Mouse (Mus musculus): ENCODE data around the gene Nrn1l. TPM values are rescaled to one million over a fixed set of nuclear protein-coding genes. Genes with fewer than 3 reads are reported as not detected.

Gene Nrn1l
- total and polyA plus RNA-seq, 2 experiments: 1.5 TPM; not detected in 1

DNA sequence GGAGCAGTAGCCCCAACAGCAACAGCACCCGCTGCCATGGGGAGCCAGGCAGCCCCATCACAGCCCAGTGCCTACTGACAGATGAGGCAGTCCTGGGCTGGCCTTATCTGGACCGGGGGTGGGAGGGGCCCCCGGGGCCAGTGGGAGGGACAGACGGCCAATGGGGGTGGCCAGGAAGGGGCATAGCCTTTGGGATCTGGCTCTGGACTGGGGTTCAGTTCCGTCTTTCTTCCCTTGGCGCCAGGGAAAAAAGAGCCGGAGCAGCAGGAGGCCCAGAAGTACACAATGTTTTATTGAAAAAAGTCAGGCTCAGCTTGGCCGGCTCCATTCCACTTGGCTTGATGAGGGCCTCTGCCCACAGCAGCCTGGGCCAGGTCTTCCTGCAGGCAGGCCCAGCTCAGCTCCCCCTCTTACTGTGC lies 50.0 kb downstream of the Nrn1l start, which contains the start of gene Lcat:
Gene Lcat (minus strand): TSS at position 62 of the 419 bp plus-strand sequence.
- DNase-seq (ENCODE audit: extremely low read depth, low read depth, low spot score): peak; percentile 92
- peak within 1 kb of the TSS; percentile 89 for H3K27ac ChIP-seq (replicated peaks; ENCODE audit: insufficient read depth, low read depth, low read length)

More for the DNA sequence above, 50.0 kb downstream of the Nrn1l start, which contains the start of gene Lcat:
- Histone ChIP-seq H3K9ac (ENCODE audit: low read depth, low read length) (peak within 1 kb of the TSS; percentile 80), H3K79me2 (ENCODE audit: control insufficient read depth, insufficient read depth, low read length) (peaks cover 8% of the 10 kb centered on the region; the same call in 1 of the 2 replicates), H3K27me3 (ENCODE audit: control insufficient read depth, insufficient read depth, low read length) (no peaks in the 10 kb centered on the region), H3K36me3 (ENCODE audit: control insufficient read depth, insufficient read depth, low read length) (peaks cover 6% of the 10 kb centered on the region; the same call in 1 of the 2 replicates), H3K4me3 (ENCODE audit: insufficient read depth, low read depth, low read length) (peak within 1 kb of the TSS; percentile 64), H3K4me1 (ENCODE audit: control insufficient read depth, insufficient read depth, low read length) (peaks cover 10% of the 10 kb centered on the region)
- TF ChIP-seq CTCF (IDR thresholded peaks at IDR 0.05; ENCODE audit: low read depth, low read length): no peak
- peak; percentile 99 for TF ChIP-seq POLR2A (IDR thresholded peaks at IDR 0.05; ENCODE audit: extremely low read depth, insufficient read depth, low read length)
- 22% methylated on average over 8 of the region's 8 CpGs for WGBS

Other genes with a start within 250 kb of the Nrn1l start
- gene Carmil2, start 207.3 kb upstream of the Nrn1l start, total RNA-seq (2014; rRNA removed): under 0.01 and 0.07 TPM in 2 replicates
- gene Carmil2, start 207.3 kb upstream of the Nrn1l start, polyA plus RNA-seq (2012; rRNA removed): 0.32 and 0.64 TPM in 2 replicates
- gene Acd, start 192.5 kb upstream of the Nrn1l start, total RNA-seq (2014; rRNA removed): 1.5 and 3.2 TPM in 2 replicates
- 18.3 and 22.8 TPM in 2 replicates for gene Acd, start 192.5 kb upstream of the Nrn1l start, polyA plus RNA-seq (2012; rRNA removed)
- 4.1 and 5.4 TPM in 2 replicates for gene Pard6a, start 192.4 kb upstream of the Nrn1l start, total RNA-seq (2014; rRNA removed)
- gene Pard6a, start 192.4 kb upstream of the Nrn1l start, polyA plus RNA-seq (2012; rRNA removed): 8.1 and 8.6 TPM in 2 replicates
- not detected in 2 replicates for gene 4933405L10Rik, start 185.9 kb upstream of the Nrn1l start, total RNA-seq (2014; rRNA removed)
- not detected in 2 replicates for gene 4933405L10Rik, start 185.9 kb upstream of the Nrn1l start, polyA plus RNA-seq (2012; rRNA removed)
- 0.13 TPM in 1 of 2 replicates, not detected in the other for gene Enkd1, start 185.4 kb upstream of the Nrn1l start, total RNA-seq (2014; rRNA removed)
- 0.42 and 0.62 TPM in 2 replicates for gene Enkd1, start 185.4 kb upstream of the Nrn1l start, polyA plus RNA-seq (2012; rRNA removed)
- 2.6 and 3.4 TPM in 2 replicates for gene Gfod2, start 134.9 kb upstream of the Nrn1l start, total RNA-seq (2014; rRNA removed)
- gene Gfod2, start 134.9 kb upstream of the Nrn1l start, polyA plus RNA-seq (2012; rRNA removed): 6.3 and 9.2 TPM in 2 replicates
- 19.7 and 26.9 TPM in 2 replicates for gene Ranbp10, start 66.2 kb upstream of the Nrn1l start, total RNA-seq (2014; rRNA removed)
- gene Ranbp10, start 66.2 kb upstream of the Nrn1l start, polyA plus RNA-seq (2012; rRNA removed): 37.1 and 38.0 TPM in 2 replicates
- gene Tsnaxip1, start 65.8 kb upstream of the Nrn1l start, total RNA-seq (2014; rRNA removed): not detected in 2 replicates
- gene Tsnaxip1, start 65.8 kb upstream of the Nrn1l start, polyA plus RNA-seq (2012; rRNA removed): not detected in 2 replicates
- 0.92 and 1.4 TPM in 2 replicates for gene Cenpt, start 40.3 kb upstream of the Nrn1l start, total RNA-seq (2014; rRNA removed)
- 1.9 and 2.1 TPM in 2 replicates for gene Cenpt, start 40.3 kb upstream of the Nrn1l start, polyA plus RNA-seq (2012; rRNA removed)
- 11.3 and 15.6 TPM in 2 replicates for gene Thap11, start 38.4 kb upstream of the Nrn1l start, total RNA-seq (2014; rRNA removed)
- gene Thap11, start 38.4 kb upstream of the Nrn1l start, polyA plus RNA-seq (2012; rRNA removed): 26.9 and 28.5 TPM in 2 replicates
- 21.6 and 28.1 TPM in 2 replicates for gene Nutf2, start 33.0 kb upstream of the Nrn1l start, total RNA-seq (2014; rRNA removed)
- 23.9 and 29.3 TPM in 2 replicates for gene Nutf2, start 33.0 kb upstream of the Nrn1l start, polyA plus RNA-seq (2012; rRNA removed)
- 7.5 and 12.1 TPM in 2 replicates for gene Edc4, start 12.7 kb upstream of the Nrn1l start, total RNA-seq (2014; rRNA removed)
- gene Edc4, start 12.7 kb upstream of the Nrn1l start, polyA plus RNA-seq (2012; rRNA removed): 20.0 and 32.0 TPM in 2 replicates
- gene Pskh1, start 6.9 kb downstream of the Nrn1l start, total RNA-seq (2014; rRNA removed): 19.0 and 20.1 TPM in 2 replicates
- gene Pskh1, start 6.9 kb downstream of the Nrn1l start, polyA plus RNA-seq (2012; rRNA removed): 35.9 and 37.9 TPM in 2 replicates
- gene Ctrl, start 40.3 kb downstream of the Nrn1l start, total RNA-seq (2014; rRNA removed): 8.5 and 59.0 TPM in 2 replicates
- gene Ctrl, start 40.3 kb downstream of the Nrn1l start, polyA plus RNA-seq (2012; rRNA removed): 1.6 and 2.0 TPM in 2 replicates
- 86.8 and 109 TPM in 2 replicates for gene Psmb10, start 44.9 kb downstream of the Nrn1l start, total RNA-seq (2014; rRNA removed)
- 122 and 139 TPM in 2 replicates for gene Psmb10, start 44.9 kb downstream of the Nrn1l start, polyA plus RNA-seq (2012; rRNA removed)
- 215 and 324 TPM in 2 replicates for gene Lcat, start 49.8 kb downstream of the Nrn1l start, total RNA-seq (2014; rRNA removed)
- 919 and 969 TPM in 2 replicates for gene Lcat, start 49.8 kb downstream of the Nrn1l start, polyA plus RNA-seq (2012; rRNA removed)
- gene Slc12a4, start 72.5 kb downstream of the Nrn1l start, total RNA-seq (2014; rRNA removed): 10.8 and 14.2 TPM in 2 replicates
- gene Slc12a4, start 72.5 kb downstream of the Nrn1l start, polyA plus RNA-seq (2012; rRNA removed): 10.7 and 16.0 TPM in 2 replicates
- not detected in 2 replicates for gene Dpep3, start 85.9 kb downstream of the Nrn1l start, total RNA-seq (2014; rRNA removed)
- gene Dpep3, start 85.9 kb downstream of the Nrn1l start, polyA plus RNA-seq (2012; rRNA removed): not detected in 2 replicates
- 5.7 and 6.8 TPM in 2 replicates for gene Dus2, start 97.8 kb downstream of the Nrn1l start, total RNA-seq (2014; rRNA removed)
- gene Dus2, start 97.8 kb downstream of the Nrn1l start, polyA plus RNA-seq (2012; rRNA removed): 5.6 and 7.1 TPM in 2 replicates
- not detected in 2 replicates for gene Dpep2nb, start 112.4 kb downstream of the Nrn1l start, total RNA-seq (2014; rRNA removed)
- not detected in 2 replicates for gene Dpep2nb, start 112.4 kb downstream of the Nrn1l start, polyA plus RNA-seq (2012; rRNA removed)
- 10.3 and 12.2 TPM in 2 replicates for gene Ddx28, start 118.3 kb downstream of the Nrn1l start, total RNA-seq (2014; rRNA removed)
- gene Ddx28, start 118.3 kb downstream of the Nrn1l start, polyA plus RNA-seq (2012; rRNA removed): 9.6 and 10.6 TPM in 2 replicates
- 8.5 and 10.8 TPM in 2 replicates for gene Nfatc3, start 165.3 kb downstream of the Nrn1l start, total RNA-seq (2014; rRNA removed)
- 10.6 and 13.3 TPM in 2 replicates for gene Nfatc3, start 165.3 kb downstream of the Nrn1l start, polyA plus RNA-seq (2012; rRNA removed)
- 43.6 and 50.5 TPM in 2 replicates for gene Esrp2, start 243.4 kb downstream of the Nrn1l start, total RNA-seq (2014; rRNA removed)
- gene Esrp2, start 243.4 kb downstream of the Nrn1l start, polyA plus RNA-seq (2012; rRNA removed): 76.8 and 86.2 TPM in 2 replicates